Mouse (Mus musculus) ES-E14 (cell line): ENCODE results near the gene Mgat1.

Source experiments
- CHD2 ChIP-seq: IDR thresholded peaks from 2 replicates; pipeline ENCODE4 v1.6.1; 2014; ENCODE audit warnings: mild to moderate bottlenecking, low read depth, low read length, inconsistent platforms
- HCFC1 ChIP-seq: IDR thresholded peaks from 2 replicates; pipeline ENCODE4 v1.6.1; 2012; ENCODE audit warnings: low read length, inconsistent platforms, borderline replicate concordance; ENCODE audit not compliant: insufficient read depth
- MAFK ChIP-seq: IDR thresholded peaks from 2 replicates; pipeline ENCODE4 v1.6.1; 2014; ENCODE audit warnings: mild to moderate bottlenecking, low read depth, low read length, inconsistent platforms; ENCODE audit not compliant: insufficient read depth
- ZC3H11A ChIP-seq: IDR thresholded peaks from 2 replicates; pipeline ENCODE4 v1.6.1; 2012; ENCODE audit warnings: low read depth, mild to moderate bottlenecking, inconsistent platforms, low read length, borderline replicate concordance

GRCm38 (mm10) chr11:49219271-49219670, 24.7 kb upstream of the Mgat1 start:
- TF ChIP-seq HCFC1 (no peak), MAFK (no peak), ZC3H11A (no peak), CHD2 (no peak)
